Mouse (Mus musculus): ENCODE results near the gene Syvn1. TPM values are rescaled to one million over a fixed set of nuclear protein-coding genes. Genes with fewer than 3 reads are reported as not detected.

Gene Syvn1
- total RNA-seq, 1 experiment, result 29.6 TPM

DNA sequence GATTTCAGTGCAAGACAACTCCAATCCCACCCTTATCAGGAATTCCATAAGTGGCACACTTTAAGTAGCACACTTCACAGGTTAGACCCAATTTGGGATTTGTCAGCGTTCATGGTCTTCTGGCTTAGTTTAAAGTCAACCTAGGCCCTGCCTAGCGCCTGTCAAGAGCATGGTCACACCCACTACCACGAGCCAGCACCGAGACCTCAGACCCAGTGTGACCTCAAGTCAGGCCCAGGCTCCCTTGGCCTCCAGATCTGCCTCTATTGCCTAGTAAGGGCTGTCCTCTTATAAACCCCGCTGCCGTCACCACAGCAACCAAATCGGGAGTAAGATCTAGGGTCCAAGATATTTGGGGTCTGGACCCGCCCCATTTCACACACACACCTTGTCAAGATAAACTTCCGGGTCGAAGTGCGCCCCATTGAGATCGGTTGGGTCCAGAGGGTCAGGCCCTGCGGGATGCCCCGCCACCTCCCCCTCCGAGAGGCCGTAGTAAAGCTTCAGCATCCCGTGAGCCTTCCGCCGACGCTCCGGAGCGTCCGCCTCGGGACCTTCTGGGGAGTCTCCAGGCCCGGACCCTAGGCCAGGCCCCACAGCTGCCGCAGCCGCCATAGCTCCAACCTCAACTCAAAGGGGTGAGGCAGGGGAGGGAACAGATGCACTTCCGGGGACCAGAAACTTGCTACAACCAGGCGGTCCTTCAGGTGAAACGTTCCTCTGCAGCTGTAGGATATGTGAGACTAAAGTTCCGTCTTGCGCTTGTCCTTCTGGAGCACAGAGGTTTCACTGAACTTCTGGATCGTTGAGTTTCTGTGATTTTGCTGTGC is 30.4 kb downstream of the Syvn1 start, which contains the start of gene Vps51:
Vps51 (minus strand) TSS at position 668 of the 830 bp plus-strand sequence.
- H3K27ac ChIP-seq (ENCODE audit: insufficient read depth, low read depth, low read length, poor library complexity, severe bottlenecking), result peak within 1 kb of the TSS; percentile 93
- in situ Hi-C loops (cut with MboI; ENCODE audit: low sequenced_read_pairs in 2 of 2, unreplicated experiment in 2 of 2), result no loop called here

DNA sequence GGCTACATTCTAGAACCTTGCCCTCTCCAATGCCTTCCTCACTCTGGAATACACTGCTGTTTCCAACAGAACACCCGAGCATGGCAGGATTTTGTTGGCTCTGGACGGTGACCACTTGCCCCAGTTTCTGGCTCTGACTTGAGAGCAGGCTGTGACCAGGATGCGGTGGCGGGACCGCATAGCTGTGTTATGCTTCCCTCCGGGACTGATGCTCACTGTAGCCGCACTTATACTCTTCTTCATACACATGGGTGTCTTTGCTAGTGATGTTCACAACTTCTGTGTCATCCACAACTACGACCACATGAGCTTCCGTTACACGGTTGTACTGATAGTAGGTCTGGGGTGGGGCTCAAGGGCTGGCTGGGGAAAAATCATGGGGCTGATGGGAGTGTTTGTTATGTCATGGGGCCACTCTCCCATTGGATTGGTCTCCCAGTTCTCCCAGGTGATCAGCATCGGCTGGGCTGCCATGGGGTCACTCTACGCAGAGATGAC is 33.7 kb downstream of the Syvn1 start, which contains the start of gene Tmem262:
Tmem262 (plus strand) TSS at position 51 of the 498 bp plus-strand sequence.
- no peak within 1 kb of the TSS for H3K4me3 ChIP-seq (ENCODE audit: insufficient read depth in 1 of 2, low read depth in 1 of 2, low read length in 2 of 2, poor library complexity in 1 of 2, severe bottlenecking in 1 of 2)
- H3K27ac ChIP-seq (ENCODE audit: insufficient read depth, low read depth, low read length, poor library complexity, severe bottlenecking), result no peak within 1 kb of the TSS
- H3K9ac ChIP-seq (ENCODE audit: insufficient read depth, low read depth, low read length, poor library complexity, severe bottlenecking), result no peak within 1 kb of the TSS
- in situ Hi-C loops (cut with MboI; ENCODE audit: low sequenced_read_pairs in 2 of 2, unreplicated experiment in 2 of 2), result no loop called here
- H3K4me1 ChIP-seq (ENCODE audit: control insufficient read depth in 2 of 2, insufficient read depth in 2 of 2, low read length in 2 of 2, poor library complexity in 1 of 2), result peaks cover 1 to 5% of the 10 kb centered on the region in 2 experiments; a peak in 1 of 4 replicates
- TF ChIP-seq HCFC1 (IDR thresholded peaks at IDR 0.05; ENCODE audit: borderline replicate concordance, insufficient read depth, low read length) (no peak), CHD2 (IDR thresholded peaks at IDR 0.05; ENCODE audit: low read depth, low read length) (no peak), MAFK (IDR thresholded peaks at IDR 0.05; ENCODE audit: insufficient read depth, low read depth, low read length) (no peak), ZC3H11A (IDR thresholded peaks at IDR 0.05; ENCODE audit: borderline replicate concordance, low read depth, low read length) (no peak), ZNF384 (IDR thresholded peaks at IDR 0.05; ENCODE audit: low read depth, low read length) (no peak)
- H3K9me3 ChIP-seq (ENCODE audit: control insufficient read depth, insufficient read depth, low read depth, low read length), result no peaks in the 10 kb centered on the region
- H3K36me3 ChIP-seq (ENCODE audit: control insufficient read depth, insufficient read depth, low read length, poor library complexity, severe bottlenecking), result peaks cover 18% of the 10 kb centered on the region
- no peak for DNase-seq (ENCODE audit: low read depth, low spot score)

More for the DNA sequence above, 30.4 kb downstream of the Syvn1 start, which contains the start of gene Vps51:
- H3K9ac ChIP-seq (ENCODE audit: insufficient read depth, low read depth, low read length, poor library complexity, severe bottlenecking), result peak within 1 kb of the TSS; percentile 98
- TF ChIP-seq ZNF384 (IDR thresholded peaks at IDR 0.05; ENCODE audit: low read depth, low read length) (peak; percentile 53; the same call in 1 of the 2 replicates), ZC3H11A (IDR thresholded peaks at IDR 0.05; ENCODE audit: borderline replicate concordance, low read depth, low read length) (no peak), CHD2 (IDR thresholded peaks at IDR 0.05; ENCODE audit: low read depth, low read length) (peak; percentile 87), MAFK (IDR thresholded peaks at IDR 0.05; ENCODE audit: insufficient read depth, low read depth, low read length) (no peak), HCFC1 (IDR thresholded peaks at IDR 0.05; ENCODE audit: borderline replicate concordance, insufficient read depth, low read length) (peak; percentile 89)
- peak; percentile 91 for DNase-seq (ENCODE audit: low read depth, low spot score)
- no peaks in the 10 kb centered on the region for H3K9me3 ChIP-seq (ENCODE audit: control insufficient read depth, insufficient read depth, low read depth, low read length)
- H3K36me3 ChIP-seq (ENCODE audit: control insufficient read depth, insufficient read depth, low read length, poor library complexity, severe bottlenecking), result peaks cover 11% of the 10 kb centered on the region; the same call in 1 of the 2 replicates
- peaks cover 1 to 2% of the 10 kb centered on the region in 2 experiments; a peak in 1 of 4 replicates for H3K4me1 ChIP-seq (ENCODE audit: control insufficient read depth in 2 of 2, insufficient read depth in 2 of 2, low read length in 2 of 2, poor library complexity in 1 of 2)
- H3K4me3 ChIP-seq (ENCODE audit: insufficient read depth in 1 of 2, low read depth in 1 of 2, low read length in 2 of 2, poor library complexity in 1 of 2, severe bottlenecking in 1 of 2), result peak within 1 kb of the TSS; percentile 95 to 99

GRCm38 (mm10) chr19:6082156-6082555 is 35.8 kb downstream of the Syvn1 start, which contains the start of gene Gm28374:
Gm28374 (minus strand) TSS chr19:6082256.
- no peak for TF ChIP-seq CHD2 (IDR thresholded peaks at IDR 0.05; ENCODE audit: low read depth, low read length)
- no peak for TF ChIP-seq MAFK (IDR thresholded peaks at IDR 0.05; ENCODE audit: insufficient read depth, low read depth, low read length)
- TF ChIP-seq ZNF384 (IDR thresholded peaks at IDR 0.05; ENCODE audit: low read depth, low read length), result no peak
- no peak for TF ChIP-seq ZC3H11A (IDR thresholded peaks at IDR 0.05; ENCODE audit: borderline replicate concordance, low read depth, low read length)
- TF ChIP-seq HCFC1 (IDR thresholded peaks at IDR 0.05; ENCODE audit: borderline replicate concordance, insufficient read depth, low read length), result no peak
- Histone ChIP-seq H3K9me3 (ENCODE audit: control insufficient read depth, insufficient read depth, low read depth, low read length) (no peaks in the 10 kb centered on the region), H3K4me3 (ENCODE audit: insufficient read depth in 1 of 2, low read depth in 1 of 2, low read length in 2 of 2, poor library complexity in 1 of 2, severe bottlenecking in 1 of 2) (no peak within 1 kb of the TSS), H3K27ac (ENCODE audit: insufficient read depth, low read depth, low read length, poor library complexity, severe bottlenecking) (no peak within 1 kb of the TSS), H3K4me1 (ENCODE audit: control insufficient read depth in 2 of 2, insufficient read depth in 2 of 2, low read length in 2 of 2, poor library complexity in 1 of 2) (peaks cover 5 to 9% of the 10 kb centered on the region in 2 experiments; a peak in 3 of 4 replicates), H3K36me3 (ENCODE audit: control insufficient read depth, insufficient read depth, low read length, poor library complexity, severe bottlenecking) (peaks cover 32% of the 10 kb centered on the region), H3K9ac (ENCODE audit: insufficient read depth, low read depth, low read length, poor library complexity, severe bottlenecking) (no peak within 1 kb of the TSS)
- in situ Hi-C loops (cut with MboI; ENCODE audit: low sequenced_read_pairs in 2 of 2, unreplicated experiment in 2 of 2), result no loop called here
- no peak for DNase-seq (ENCODE audit: low read depth, low spot score)

GRCm38 (mm10) chr19:6084478-6085248 is 38.3 kb downstream of the Syvn1 start, which contains the start of the genes Zfpl1 and Cdca5:
Zfpl1 (minus strand) TSS chr19:6084956.
Cdca5 (plus strand) TSS chr19:6084983.
- in situ Hi-C loops (cut with MboI; ENCODE audit: low sequenced_read_pairs in 2 of 2, unreplicated experiment in 2 of 2), result no loop called here
- Histone ChIP-seq H3K4me1 (ENCODE audit: control insufficient read depth in 2 of 2, insufficient read depth in 2 of 2, low read length in 2 of 2, poor library complexity in 1 of 2) (peaks cover 7 to 19% of the 10 kb centered on the region in 2 experiments; a peak in 3 of 4 replicates), H3K9ac (ENCODE audit: insufficient read depth, low read depth, low read length, poor library complexity, severe bottlenecking) (peak within 1 kb of the TSS; percentile 97), H3K36me3 (ENCODE audit: control insufficient read depth, insufficient read depth, low read length, poor library complexity, severe bottlenecking) (peaks cover 53% of the 10 kb centered on the region), H3K4me3 (ENCODE audit: insufficient read depth in 1 of 2, low read depth in 1 of 2, low read length in 2 of 2, poor library complexity in 1 of 2, severe bottlenecking in 1 of 2) (peak within 1 kb of the TSS; percentile 89 to 91), H3K27ac (ENCODE audit: insufficient read depth, low read depth, low read length, poor library complexity, severe bottlenecking) (peak within 1 kb of the TSS; percentile 96), H3K9me3 (ENCODE audit: control insufficient read depth, insufficient read depth, low read depth, low read length) (no peaks in the 10 kb centered on the region)
- peak; percentile 96 for DNase-seq (ENCODE audit: low read depth, low spot score)
- TF ChIP-seq CHD2 (IDR thresholded peaks at IDR 0.05; ENCODE audit: low read depth, low read length), result peak; percentile 67; the same call in 1 of the 2 replicates
- TF ChIP-seq HCFC1 (IDR thresholded peaks at IDR 0.05; ENCODE audit: borderline replicate concordance, insufficient read depth, low read length), result peak; percentile 94
- TF ChIP-seq ZC3H11A (IDR thresholded peaks at IDR 0.05; ENCODE audit: borderline replicate concordance, low read depth, low read length), result no peak
- TF ChIP-seq ZNF384 (IDR thresholded peaks at IDR 0.05; ENCODE audit: low read depth, low read length), result no peak
- peak; percentile 48; the same call in 1 of the 2 replicates for TF ChIP-seq MAFK (IDR thresholded peaks at IDR 0.05; ENCODE audit: insufficient read depth, low read depth, low read length)

Data from ES-E14 (cell line).